Mouse (Mus musculus) adrenal gland, postnatal 4 days (tissue): ENCODE data around the gene Hlf. TPM values are rescaled to one million over a fixed set of nuclear protein-coding genes. Genes with fewer than 3 reads are reported as not detected.

Experiments used
- total RNA-seq, 2 experiments: library from RNA; stranded (reverse); gene quantifications; 2 replicates each; pipeline ENCODE4 v1.2.3; 2021

Hlf gene
- total RNA-seq, 2 experiments from 2014 or later = 17.0 to 18.7 TPM

Other genes with a start within 250 kb of the Hlf start
- 1 to 10 TPM; 3.9 to 4.9 TPM for gene Gm45716, start 203.2 kb downstream of the Hlf start, total RNA-seq
- gene Mmd, start 141.4 kb downstream of the Hlf start, total RNA-seq = 10 to 100 TPM; 40.5 to 44.0 TPM
- 10 to 100 TPM; 11.5 to 12.4 TPM for gene Stxbp4, start 247.2 kb upstream of the Hlf start, total RNA-seq
- 10 to 100 TPM; 22.1 to 23.4 TPM for gene Cox11, start 247.3 kb upstream of the Hlf start, total RNA-seq